Mouse (Mus musculus): Measurements from ENCODE around the gene Snai1.

DNA sequence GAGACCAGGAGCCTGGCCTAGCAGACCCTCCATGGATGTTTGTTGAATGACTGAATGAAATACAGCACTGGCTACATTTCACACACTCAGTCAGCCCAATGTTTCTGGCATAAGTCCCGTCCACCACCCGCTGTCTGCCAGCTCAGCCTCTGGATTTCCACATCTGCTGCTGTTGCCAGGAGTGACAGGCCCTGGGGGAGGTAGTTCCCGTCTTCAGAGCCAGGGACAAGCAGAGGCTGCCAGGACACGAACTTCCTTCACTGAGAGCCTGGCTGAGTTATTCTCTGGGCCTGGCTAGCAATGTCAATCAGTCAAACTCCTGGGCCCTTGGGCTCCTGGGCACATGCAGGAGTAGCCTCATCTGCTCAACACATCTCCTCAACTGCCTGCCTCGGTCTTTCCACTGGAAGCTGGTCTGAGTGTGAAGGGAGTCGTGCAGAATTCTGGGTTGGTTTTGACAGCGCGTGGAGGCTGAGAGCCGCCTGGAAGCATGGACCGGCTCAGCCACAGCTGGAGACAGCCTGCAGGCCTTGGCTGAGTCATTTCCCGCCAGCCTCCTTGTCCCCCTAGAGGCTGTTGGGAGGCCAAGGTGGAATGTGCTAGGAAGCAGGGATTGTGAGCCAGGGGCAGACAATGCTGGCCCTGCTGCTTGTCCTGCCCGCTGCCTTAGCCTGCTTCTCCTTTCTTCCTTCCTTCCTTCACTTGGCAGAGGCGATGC lies 32.1 kb downstream of the Snai1 start:
- 0 out of 2 replicates have a peak, but pooled peaks have one; percentile 7 for TF ChIP-seq POLR2A (IDR thresholded peaks at IDR 0.05; ENCODE audit: insufficient read depth, low read depth, low read length)
- TF ChIP-seq EP300 (IDR thresholded peaks at IDR 0.05; ENCODE audit: insufficient read depth, low read depth, low read length) = peak; percentile 51; the same call in 1 of the 2 replicates

Data from heart, adult 2 months (tissue).